Mouse (Mus musculus) megakaryocyte-erythroid progenitor cell, adult 5-6 weeks (primary cell): ENCODE results near the gene Ugt8a. TPM values are rescaled to one million over a fixed set of nuclear protein-coding genes. Genes with fewer than 3 reads are reported as not detected.

Experiments
- ATAC-seq: replicated peaks from 2 replicates; pipeline ENCODE4 v1.8.0; 2016; ENCODE audit warnings: mild to moderate bottlenecking, inconsistent platforms; ENCODE audit not compliant: severe bottlenecking, poor library complexity, low FRiP score, low TSS enrichment
- total RNA-seq, 2 experiments: library from RNA; stranded (forward) in 1 of 2; stranded (reverse) in 1 of 2; fragments of 200-1000, 215-1000 nt in 1 of 2; fragments of >200 nt in 1 of 2; fragmentation: Nextera tagmentation in 1 of 2; gene quantifications; 2 replicates each; pipeline ENCODE4 v1.2.3; 2014 to 2017

Ugt8a gene
- total RNA-seq, 2 experiments from 2014 or later, result 1.7 to 1.8 TPM

- peak; percentile 81 for ATAC-seq
These were observed 56.6 kb downstream of the Ugt8a start for GRCm38 (mm10) chr3:125881835-125882234.

GRCm38 (mm10) chr3:125874371-125874770 is 64.0 kb downstream of the Ugt8a start:
- no peak for ATAC-seq

GRCm38 (mm10) chr3:125869873-125870272 is 68.5 kb downstream of the Ugt8a start:
- ATAC-seq, result no peak

- ATAC-seq, result no peak
These were observed 76.8 kb downstream of the Ugt8a start for GRCm38 (mm10) chr3:125861601-125862000.

- peak; percentile 90 for ATAC-seq
These were observed 89.1 kb downstream of the Ugt8a start for GRCm38 (mm10) chr3:125849163-125849872.

GRCm38 (mm10) chr3:125828051-125828450 is 110.4 kb downstream of the Ugt8a start:
- no peak for ATAC-seq

- ATAC-seq, result no peak
These were observed 111.2 kb downstream of the Ugt8a start for GRCm38 (mm10) chr3:125827256-125827655.

- ATAC-seq, result no peak
These were observed 118.7 kb downstream of the Ugt8a start for GRCm38 (mm10) chr3:125819741-125820140.
